Mouse (Mus musculus): ENCODE results near the gene Enah. TPM values are rescaled to one million over a fixed set of nuclear protein-coding genes. Genes with fewer than 3 reads are reported as not detected.

Enah gene
- polyA plus RNA-seq, 1 experiment from 2014 or later: 18.6 TPM

DNA sequence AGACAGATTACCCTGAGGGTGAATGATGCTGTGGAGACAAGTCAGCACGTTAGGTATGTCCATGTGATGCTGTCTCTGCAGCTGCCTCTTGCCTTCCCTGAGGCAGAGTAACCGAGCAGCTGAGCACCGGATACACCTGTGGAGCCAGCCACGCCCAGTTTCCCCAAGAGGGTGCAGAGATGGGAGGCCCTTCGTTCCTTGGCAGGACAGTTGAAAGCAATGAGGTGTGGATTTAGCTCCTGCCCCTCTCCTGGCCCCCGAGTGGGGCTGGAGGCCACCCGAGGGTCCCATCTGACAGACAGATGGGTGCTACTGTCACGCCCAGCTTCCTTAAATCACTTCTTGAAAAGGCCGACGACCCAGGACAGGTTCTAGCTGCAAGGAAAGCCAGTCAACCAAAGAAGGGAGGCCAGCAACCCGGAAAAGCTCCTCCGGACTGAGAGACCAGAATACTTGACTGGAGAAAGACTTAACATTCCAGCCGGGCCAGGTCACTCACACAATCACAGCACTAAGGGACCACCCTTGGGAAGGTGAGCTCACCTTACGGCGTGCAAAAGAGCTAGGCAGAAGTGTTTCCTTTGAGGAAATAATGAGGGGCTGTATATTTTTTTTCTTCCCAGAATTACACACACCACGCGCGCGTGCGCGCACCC, 166.6 kb downstream of the Enah start:
- no peaks in the 10 kb centered on the region for H3K27me3 ChIP-seq
- WGBS: 5% methylated on average over 15 of the region's 21 CpGs
- peak overlapping the region; percentile 34; the same call in 1 of the 2 replicates for H3K9ac ChIP-seq
- peak overlapping the region; percentile 65 for H3K4me2 ChIP-seq
- ATAC-seq (replicated peaks; ENCODE audit: insufficient number of reproducible peaks, insufficient read depth, low FRiP score, low read depth): peak; percentile 60
- peak overlapping the region; percentile 69 for H3K27ac ChIP-seq
- peak overlapping the region; percentile 34 for H3K4me3 ChIP-seq
- H3K4me1 ChIP-seq (replicated peaks): peaks cover 20% of the 10 kb centered on the region
- no peaks in the 10 kb centered on the region for H3K36me3 ChIP-seq
- no peaks in the 10 kb centered on the region for H3K9me3 ChIP-seq (replicated peaks)

DNA sequence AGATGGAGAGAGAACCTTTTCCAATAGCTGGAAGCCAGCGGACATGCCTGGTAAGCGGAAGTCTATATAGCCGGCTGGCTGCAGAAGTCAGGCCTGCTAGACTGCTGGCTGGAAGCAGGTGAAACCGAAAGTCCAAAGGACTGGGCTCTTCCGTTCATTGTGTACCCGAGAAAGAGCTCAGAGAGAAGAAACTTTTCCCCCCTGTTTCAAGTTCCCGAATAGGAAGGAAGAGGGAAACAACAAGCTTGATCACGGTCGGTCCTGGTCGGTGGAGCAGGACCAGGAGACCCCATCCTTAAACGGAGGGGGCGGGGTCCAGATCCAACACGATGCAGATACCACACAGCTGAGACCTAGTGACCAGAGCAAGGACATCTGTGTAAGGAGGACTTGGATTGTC, 167.3 kb downstream of the Enah start:
- Histone ChIP-seq H3K27me3 (no peaks in the 10 kb centered on the region), H3K4me3 (peak overlapping the region; percentile 34), H3K4me2 (peak overlapping the region; percentile 65), H3K9ac (no peak overlapping the region), H3K4me1 (replicated peaks) (peaks cover 20% of the 10 kb centered on the region), H3K9me3 (replicated peaks) (no peaks in the 10 kb centered on the region), H3K36me3 (no peaks in the 10 kb centered on the region), H3K27ac (peak overlapping the region; percentile 69)
- no peak for ATAC-seq (replicated peaks; ENCODE audit: insufficient number of reproducible peaks, insufficient read depth, low FRiP score, low read depth)
- WGBS: 27% methylated on average over 13 of the region's 13 CpGs

DNA sequence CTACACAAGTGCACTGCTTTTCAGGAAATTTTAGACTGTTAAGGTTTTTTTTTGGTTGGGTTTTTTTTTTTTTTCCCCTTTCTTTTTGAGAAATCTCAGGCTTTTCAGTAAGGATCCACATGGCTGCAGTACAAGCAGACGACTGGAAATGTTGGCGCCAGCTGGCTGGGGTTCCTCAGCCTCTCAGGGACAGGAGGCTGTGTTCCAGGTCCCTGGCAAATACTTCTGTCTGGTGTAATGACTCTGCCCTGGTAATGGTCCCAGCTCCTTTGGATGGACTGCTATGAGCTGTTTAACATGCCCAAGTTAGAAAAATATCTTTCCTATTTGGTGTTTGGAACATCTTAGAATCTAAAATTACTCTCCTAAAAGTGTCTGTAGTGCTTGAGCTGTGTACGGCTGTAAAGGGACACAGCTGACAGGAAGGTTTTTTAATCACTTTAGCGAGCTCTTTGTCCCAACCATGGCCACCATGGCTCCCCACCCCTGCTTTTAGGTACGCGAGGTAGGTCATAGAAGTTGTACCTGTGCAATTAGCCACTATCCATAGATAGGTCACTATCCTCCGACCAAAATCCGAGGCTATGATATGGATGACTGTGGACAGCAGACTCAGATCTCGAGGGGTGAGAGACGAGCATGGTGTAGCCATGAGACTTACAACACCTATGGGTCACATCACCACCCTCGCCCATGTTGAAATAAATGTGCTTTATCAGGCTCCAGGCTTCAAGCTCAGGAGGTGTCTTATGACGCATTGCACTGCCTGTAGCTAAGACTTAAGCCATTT, 168.1 kb downstream of the Enah start:
- Histone ChIP-seq H3K4me2 (peak overlapping the region; percentile 65), H3K4me1 (replicated peaks) (peaks cover 20% of the 10 kb centered on the region), H3K27me3 (no peaks in the 10 kb centered on the region), H3K4me3 (peak overlapping the region; percentile 34; the same call in 1 of the 2 replicates), H3K27ac (peak overlapping the region; percentile 69), H3K9me3 (replicated peaks) (no peaks in the 10 kb centered on the region), H3K36me3 (no peaks in the 10 kb centered on the region), H3K9ac (no peak overlapping the region)
- no peak for ATAC-seq (replicated peaks; ENCODE audit: insufficient number of reproducible peaks, insufficient read depth, low FRiP score, low read depth)
- WGBS: 52% methylated on average over 12 of the region's 12 CpGs

DNA sequence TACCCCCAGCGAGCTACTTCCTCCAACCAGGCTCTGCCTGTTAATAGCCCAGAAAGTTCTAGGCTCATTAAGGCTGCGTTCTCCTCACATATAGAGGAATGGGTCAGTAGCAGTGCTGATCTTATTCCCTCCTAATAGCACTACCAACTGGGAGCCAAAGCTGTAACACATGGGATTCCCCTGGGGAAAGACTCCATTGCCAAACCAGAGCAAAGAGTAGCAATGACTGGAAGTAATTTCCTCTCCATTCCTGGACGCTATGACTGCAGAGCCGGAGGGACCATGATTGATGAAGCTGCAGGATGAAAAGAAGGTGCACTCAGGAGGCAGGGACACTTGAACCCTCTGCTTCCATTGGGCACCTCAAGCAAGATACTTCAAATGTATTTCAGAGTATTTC, 169.3 kb downstream of the Enah start:
- no peak overlapping the region for H3K9ac ChIP-seq
- no peak for ATAC-seq (replicated peaks; ENCODE audit: insufficient number of reproducible peaks, insufficient read depth, low FRiP score, low read depth)
- no peak overlapping the region for H3K27ac ChIP-seq
- no peaks in the 10 kb centered on the region for H3K36me3 ChIP-seq
- no peaks in the 10 kb centered on the region for H3K27me3 ChIP-seq
- H3K9me3 ChIP-seq (replicated peaks): no peaks in the 10 kb centered on the region
- WGBS: 83% methylated on average over 4 of the region's 4 CpGs
- H3K4me2 ChIP-seq: no peak overlapping the region
- no peak overlapping the region for H3K4me3 ChIP-seq
- H3K4me1 ChIP-seq (replicated peaks): peaks cover 20% of the 10 kb centered on the region

DNA sequence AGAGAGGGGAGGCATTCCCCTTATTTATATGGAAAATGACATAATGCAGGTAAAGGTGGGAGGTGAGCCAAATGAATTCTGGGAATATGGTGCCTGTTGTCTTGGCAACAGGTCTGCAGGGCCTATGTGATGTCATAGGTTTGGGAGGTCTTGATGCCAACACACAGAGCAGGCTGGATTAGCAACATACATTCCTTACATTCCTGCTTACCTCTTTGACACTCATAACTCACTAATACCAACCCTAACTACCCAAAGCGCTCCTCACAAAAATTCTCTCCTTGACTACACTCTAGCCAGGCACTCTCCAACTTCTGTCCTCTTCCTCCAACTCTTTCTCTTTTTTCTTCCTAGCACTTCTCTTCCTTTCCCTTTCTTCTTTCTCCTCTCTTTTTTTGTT, 171.6 kb downstream of the Enah start:
- H3K9me3 ChIP-seq (replicated peaks): no peaks in the 10 kb centered on the region
- H3K36me3 ChIP-seq: no peaks in the 10 kb centered on the region
- no peak overlapping the region for H3K27ac ChIP-seq
- ATAC-seq (replicated peaks; ENCODE audit: insufficient number of reproducible peaks, insufficient read depth, low FRiP score, low read depth): no peak
- no peaks in the 10 kb centered on the region for H3K27me3 ChIP-seq
- WGBS: 71% methylated on average over 1 of the region's 1 CpGs
- H3K4me1 ChIP-seq (replicated peaks): peaks cover 18% of the 10 kb centered on the region
- no peak overlapping the region for H3K9ac ChIP-seq
- no peak overlapping the region for H3K4me3 ChIP-seq
- H3K4me2 ChIP-seq: no peak overlapping the region

DNA sequence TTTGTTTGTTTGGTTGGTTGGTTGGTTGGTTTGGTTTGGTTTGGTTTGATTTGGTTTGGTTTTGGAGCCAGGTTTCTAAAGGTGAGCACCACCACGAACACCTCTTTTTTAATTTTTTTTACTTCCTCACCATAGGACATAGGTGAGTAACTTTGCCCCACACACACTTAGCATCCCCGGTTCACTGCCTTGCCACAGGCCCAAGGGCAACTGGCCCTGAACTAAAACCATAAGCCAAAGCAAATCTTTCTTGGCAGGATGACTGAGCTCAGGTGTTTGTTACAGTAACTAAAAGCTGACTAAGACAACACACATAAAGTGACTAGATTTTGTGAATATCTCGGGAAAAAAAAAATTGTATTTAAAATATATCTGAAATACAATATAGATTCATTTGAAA, 172.4 kb downstream of the Enah start:
- 85% methylated on average over 3 of the region's 3 CpGs for WGBS
- ATAC-seq (replicated peaks; ENCODE audit: insufficient number of reproducible peaks, insufficient read depth, low FRiP score, low read depth): no peak

More for the DNA sequence above, 172.4 kb downstream of the Enah start:
- Histone ChIP-seq H3K27me3 (no peaks in the 10 kb centered on the region), H3K27ac (no peak overlapping the region), H3K4me2 (no peak overlapping the region), H3K9me3 (replicated peaks) (no peaks in the 10 kb centered on the region), H3K9ac (no peak overlapping the region), H3K36me3 (no peaks in the 10 kb centered on the region), H3K4me1 (replicated peaks) (peaks cover 16% of the 10 kb centered on the region), H3K4me3 (no peak overlapping the region)

Other genes with a start within 250 kb of the Enah start
- gene Lbr, start 176.9 kb downstream of the Enah start, polyA plus RNA-seq (2015; fragmentation: Nextera tagmentation; extraction: Ambion mirVana): 55.7 and 74.5 TPM in 2 replicates
- 88.4 and 109 TPM in 2 replicates for gene Srp9, start 104.7 kb upstream of the Enah start, polyA plus RNA-seq (2015; fragmentation: Nextera tagmentation; extraction: Ambion mirVana)
- gene Vmn1r1, start 144.5 kb upstream of the Enah start, polyA plus RNA-seq (2015; fragmentation: Nextera tagmentation; extraction: Ambion mirVana): not detected in 2 replicates